13 mouse cellular contexts compared by ENCODE assay signal in the genomic region with DNA sequence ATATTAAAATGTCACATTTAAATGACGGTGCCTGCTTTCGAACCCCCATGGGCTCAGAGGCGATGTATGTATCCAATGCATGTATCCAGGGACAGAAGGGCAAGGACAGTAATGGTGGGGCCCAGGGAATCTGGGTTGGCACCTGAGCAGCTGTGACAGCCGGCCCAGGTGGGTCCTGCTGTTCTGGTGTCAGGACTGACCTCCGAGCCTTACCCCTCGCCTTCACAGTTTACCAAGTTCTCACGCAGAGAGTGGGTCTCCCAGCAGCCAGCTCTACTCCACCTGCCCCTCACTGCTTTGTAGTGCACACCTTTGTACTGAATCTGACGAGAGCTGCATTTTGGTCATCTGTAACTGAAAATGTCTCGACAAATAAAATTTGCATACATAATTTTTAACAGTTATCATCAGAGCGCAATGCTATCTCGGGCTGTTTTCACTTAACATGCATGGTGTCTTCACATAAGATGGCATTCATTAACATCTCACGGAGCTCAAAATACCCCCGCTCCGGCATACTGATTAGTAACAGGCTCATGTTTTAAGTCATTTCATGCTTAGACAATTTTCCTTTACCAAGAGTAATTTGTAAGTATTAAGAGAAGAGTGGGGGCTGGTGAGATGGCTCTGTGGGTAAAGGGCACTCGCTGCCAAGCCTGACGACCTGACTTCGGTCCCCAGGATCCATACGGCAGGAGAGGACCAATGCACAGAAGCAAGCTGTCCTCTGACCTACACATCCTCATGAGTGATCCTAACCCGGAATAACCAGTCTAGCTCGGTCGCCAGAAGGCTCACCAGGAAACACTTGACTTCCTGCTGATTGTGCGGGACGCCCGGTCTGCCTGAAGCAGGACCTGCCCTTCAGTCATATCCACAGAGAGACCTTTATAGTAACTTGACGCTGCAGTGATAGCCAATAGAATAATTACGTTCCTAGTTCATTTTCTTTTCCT.
A peak's percentile ranks its signal among the peaks of the same experiment; 100 is the strongest.
DNase-seq lines count a peak whose midpoint lies in the region; ATAC-seq lines count a peak whose summit lies in the region.
"Had no signal": no experiment of that assay in that cellular context is flagged by ENCODE, and none has a peak within 500 bp of the region (broad histone marks: within the 10 kb centered on the region; RNA-seq: fewer than 3 reads in every experiment).

No protein-coding gene starts in this region.

- no peaks in the 10 kb centered on the region for H3K9me3 ChIP-seq in forebrain, embryonic 15.5 days
- H3K9me3 ChIP-seq: G1E; hindbrain, embryonic 15.5 days; lung, embryonic 15.5 days; neural tube, embryonic 15.5 days had no signal

- H3K4me1 ChIP-seq in forebrain, embryonic 15.5 days, result peaks cover 21% of the 10 kb centered on the region
- H3K4me1 ChIP-seq: neural tube, embryonic 15.5 days had no signal

- WGBS in forebrain, embryonic 15.5 days, result 83% methylated on average over 26 of the region's 26 CpGs

- H3K4me3 ChIP-seq in forebrain, embryonic 15.5 days, result no peak overlapping the region
- H3K4me3 ChIP-seq: hindbrain, embryonic 15.5 days; lung, embryonic 15.5 days; neural tube, embryonic 15.5 days had no signal

- ATAC-seq in forebrain, embryonic 15.5 days (replicated peaks), result no peak; the same call in 1 of the 2 replicates
- 0 out of 2 replicates have a peak, but pooled peaks have one; percentile 28 for ATAC-seq in megakaryocyte-erythroid progenitor cell, adult 5-6 weeks (replicated peaks; ENCODE audit: low FRiP score, low TSS enrichment, poor library complexity, severe bottlenecking)

- H3K27me3 ChIP-seq in forebrain, embryonic 15.5 days, result no peaks in the 10 kb centered on the region
- H3K27me3 ChIP-seq: hindbrain, embryonic 15.5 days; lung, embryonic 15.5 days; neural tube, embryonic 15.5 days had no signal

- H3K36me3 ChIP-seq in forebrain, embryonic 15.5 days, result no peaks in the 10 kb centered on the region
- H3K36me3 ChIP-seq: G1E; lung, embryonic 15.5 days had no signal

- H3K27ac ChIP-seq in forebrain, embryonic 15.5 days (replicated peaks), result peak overlapping the region; percentile 34
- H3K27ac ChIP-seq: hindbrain, embryonic 15.5 days; lung, embryonic 15.5 days; neural tube, embryonic 15.5 days had no signal

- H3K9ac ChIP-seq in forebrain, embryonic 15.5 days (replicated peaks), result no peak overlapping the region
- H3K9ac ChIP-seq: hindbrain, embryonic 15.5 days; lung, embryonic 15.5 days; neural tube, embryonic 15.5 days had no signal

- peak; percentile 25 to 29 for DNase-seq in lung, adult 18-20 months
- no peak for DNase-seq in lung, postnatal 10 days
- peak; percentile 35 for DNase-seq in heart, postnatal 4 days
- DNase-seq in layer of hippocampus, postnatal 10 days (ENCODE audit: low spot score in 2 of 2), result no peak
- DNase-seq in testis, postnatal 14 days (ENCODE audit: low spot score), result no peak
- no peak for DNase-seq in adrenal gland, adult 8-10 months
- DNase-seq: layer of hippocampus, postnatal 36 days had no signal

- H3K4me2 ChIP-seq in forebrain, embryonic 15.5 days (replicated peaks), result no peak overlapping the region
- H3K4me2 ChIP-seq: hindbrain, embryonic 15.5 days; lung, embryonic 15.5 days; neural tube, embryonic 15.5 days had no signal

Comparison
In these comparisons a context has a peak if more than half of its experiments do, and no peak if none do; other contexts are left out.
1. DNase-seq: peak in lung, adult 18-20 months (2 of 2) and heart, postnatal 4 days (single experiment); none in lung, postnatal 10 days (single experiment), layer of hippocampus, postnatal 10 days (0 of 2), testis, postnatal 14 days (single experiment) and adrenal gland, adult 8-10 months (single experiment).